Mouse (Mus musculus): Measurements from ENCODE around the gene Srrm2. TPM values are rescaled to one million over a fixed set of nuclear protein-coding genes. Genes with fewer than 3 reads are reported as not detected.

Gene Srrm2
- polyA plus RNA-seq, 1 experiment, result 63.8 TPM

DNA sequence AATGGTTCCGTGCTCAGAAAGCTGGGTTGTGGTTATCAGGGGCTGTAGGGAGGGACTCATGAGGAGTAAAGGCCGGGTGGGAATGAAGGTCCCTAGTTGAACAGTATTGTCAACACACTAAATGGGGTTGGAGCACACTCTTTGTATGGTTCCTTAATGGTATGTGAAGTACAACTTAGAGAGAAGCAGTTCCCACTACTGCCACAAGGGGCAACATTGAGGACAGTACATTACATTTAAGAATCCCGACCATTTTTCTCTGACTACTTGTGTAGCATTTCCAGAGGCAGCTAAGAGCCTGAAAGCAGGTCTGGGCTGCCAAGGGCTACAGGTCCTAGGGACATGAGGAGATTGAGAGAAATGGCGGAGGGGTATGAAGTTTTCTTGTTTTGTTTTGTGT, 50.8 kb downstream of the Srrm2 start:
- Histone ChIP-seq H3ac (ENCODE audit: control insufficient read depth, insufficient read length, low read depth) (no peak overlapping the region), H3K36me3 (ENCODE audit: control insufficient read depth, insufficient read depth) (no peaks in the 10 kb centered on the region), H3K79me3 (ENCODE audit: low read depth) (no peaks in the 10 kb centered on the region), H3K27me3 (ENCODE audit: control insufficient read depth, insufficient read depth, insufficient read length) (peaks cover 11% of the 10 kb centered on the region), H3K4me3 (ENCODE audit: insufficient read depth, poor library complexity, severe bottlenecking) (no peak overlapping the region), H3K79me2 (ENCODE audit: control insufficient read depth, insufficient read depth) (no peaks in the 10 kb centered on the region)
- TF ChIP-seq CEBPB (IDR thresholded peaks at IDR 0.05; ENCODE audit: low read depth) (no peak), USF1 (IDR thresholded peaks at IDR 0.05; ENCODE audit: low read depth) (no peak), MAX (IDR thresholded peaks at IDR 0.05) (no peak), MYOD1 (IDR thresholded peaks at IDR 0.05; ENCODE audit: control insufficient read depth, insufficient read length, low read depth) (no peak), MYOG (IDR thresholded peaks at IDR 0.05; ENCODE audit: control insufficient read depth, extremely low read depth, insufficient read length) (no peak), CTCF (IDR thresholded peaks at IDR 0.05; ENCODE audit: control insufficient read depth, insufficient read depth, insufficient read length) (no peak), FOSL1 (IDR thresholded peaks at IDR 0.05; ENCODE audit: insufficient read depth, low read length, poor library complexity, severe bottlenecking) (no peak)

GRCm38 (mm10) chr17:23843141-23843811, 52.9 kb downstream of the Srrm2 start:
- H3K79me2 ChIP-seq (ENCODE audit: control insufficient read depth, insufficient read depth), result no peaks in the 10 kb centered on the region
- no peak overlapping the region for H3ac ChIP-seq (ENCODE audit: control insufficient read depth, insufficient read length, low read depth)
- no peaks in the 10 kb centered on the region for H3K36me3 ChIP-seq (ENCODE audit: control insufficient read depth, insufficient read depth)
- no peaks in the 10 kb centered on the region for H3K27me3 ChIP-seq (ENCODE audit: control insufficient read depth, insufficient read depth, insufficient read length)
- no peak overlapping the region for H3K4me3 ChIP-seq (ENCODE audit: insufficient read depth, poor library complexity, severe bottlenecking)
- H3K79me3 ChIP-seq (ENCODE audit: low read depth), result no peaks in the 10 kb centered on the region
- TF ChIP-seq FOSL1 (IDR thresholded peaks at IDR 0.05; ENCODE audit: insufficient read depth, low read length, poor library complexity, severe bottlenecking) (no peak), MAX (IDR thresholded peaks at IDR 0.05) (no peak), USF1 (IDR thresholded peaks at IDR 0.05; ENCODE audit: low read depth) (no peak), CEBPB (IDR thresholded peaks at IDR 0.05; ENCODE audit: low read depth) (no peak), MYOG (IDR thresholded peaks at IDR 0.05; ENCODE audit: control insufficient read depth, extremely low read depth, insufficient read length) (no peak), CTCF (IDR thresholded peaks at IDR 0.05; ENCODE audit: control insufficient read depth, insufficient read depth, insufficient read length) (no peak), MYOD1 (IDR thresholded peaks at IDR 0.05; ENCODE audit: control insufficient read depth, insufficient read length, low read depth) (no peak)

DNA sequence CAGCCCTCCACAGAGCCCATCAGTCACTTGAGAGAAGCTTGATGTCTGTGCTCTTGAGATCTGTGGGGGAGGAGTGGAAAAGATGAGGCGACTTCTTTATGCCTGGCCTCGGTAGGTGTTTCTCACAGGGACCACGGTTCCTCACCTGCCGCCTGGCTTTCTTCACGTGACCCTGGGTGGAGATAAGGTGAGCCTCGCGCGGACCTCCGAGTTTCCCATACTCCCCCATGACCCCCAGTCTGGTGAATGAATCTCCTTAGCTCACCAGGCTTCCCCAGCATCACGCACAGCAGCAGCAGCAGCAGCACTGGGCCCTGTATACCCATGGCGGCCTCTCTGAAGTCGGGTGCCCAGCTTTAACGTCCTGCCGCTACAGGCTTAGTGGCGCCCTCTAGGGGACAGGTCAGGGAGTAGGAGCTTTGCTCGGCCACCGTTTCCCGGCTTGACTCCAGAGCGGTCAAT, 53.5 kb downstream of the Srrm2 start, which contains the start of the genes Prss32 and Prss41:
Prss32 (plus strand) TSS at position 44 of the 462 bp plus-strand sequence.
Prss41 (minus strand) TSS at position 361 of the 462 bp plus-strand sequence.
- TF ChIP-seq MYOG (IDR thresholded peaks at IDR 0.05; ENCODE audit: control insufficient read depth, extremely low read depth, insufficient read length) (no peak), MAX (IDR thresholded peaks at IDR 0.05) (no peak), MYOD1 (IDR thresholded peaks at IDR 0.05; ENCODE audit: control insufficient read depth, insufficient read length, low read depth) (no peak), FOSL1 (IDR thresholded peaks at IDR 0.05; ENCODE audit: insufficient read depth, low read length, poor library complexity, severe bottlenecking) (no peak), CEBPB (IDR thresholded peaks at IDR 0.05; ENCODE audit: low read depth) (no peak), CTCF (IDR thresholded peaks at IDR 0.05; ENCODE audit: control insufficient read depth, insufficient read depth, insufficient read length) (no peak), USF1 (IDR thresholded peaks at IDR 0.05; ENCODE audit: low read depth) (no peak)
- Histone ChIP-seq H3ac (ENCODE audit: control insufficient read depth, insufficient read length, low read depth) (no peak within 1 kb of the TSS), H3K79me3 (ENCODE audit: low read depth) (no peaks in the 10 kb centered on the region), H3K79me2 (ENCODE audit: control insufficient read depth, insufficient read depth) (no peaks in the 10 kb centered on the region), H3K27me3 (ENCODE audit: control insufficient read depth, insufficient read depth, insufficient read length) (no peaks in the 10 kb centered on the region), H3K4me3 (ENCODE audit: insufficient read depth, poor library complexity, severe bottlenecking) (no peak within 1 kb of the TSS), H3K36me3 (ENCODE audit: control insufficient read depth, insufficient read depth) (no peaks in the 10 kb centered on the region)

- Histone ChIP-seq H3K79me3 (ENCODE audit: low read depth) (no peaks in the 10 kb centered on the region), H3K4me3 (ENCODE audit: insufficient read depth, poor library complexity, severe bottlenecking) (no peak overlapping the region), H3ac (ENCODE audit: control insufficient read depth, insufficient read length, low read depth) (no peak overlapping the region), H3K36me3 (ENCODE audit: control insufficient read depth, insufficient read depth) (no peaks in the 10 kb centered on the region), H3K27me3 (ENCODE audit: control insufficient read depth, insufficient read depth, insufficient read length) (no peaks in the 10 kb centered on the region), H3K79me2 (ENCODE audit: control insufficient read depth, insufficient read depth) (no peaks in the 10 kb centered on the region)
- TF ChIP-seq FOSL1 (IDR thresholded peaks at IDR 0.05; ENCODE audit: insufficient read depth, low read length, poor library complexity, severe bottlenecking) (no peak), CTCF (IDR thresholded peaks at IDR 0.05; ENCODE audit: control insufficient read depth, insufficient read depth, insufficient read length) (no peak), MYOG (IDR thresholded peaks at IDR 0.05; ENCODE audit: control insufficient read depth, extremely low read depth, insufficient read length) (no peak), CEBPB (IDR thresholded peaks at IDR 0.05; ENCODE audit: low read depth) (no peak), MYOD1 (IDR thresholded peaks at IDR 0.05; ENCODE audit: control insufficient read depth, insufficient read length, low read depth) (no peak), MAX (IDR thresholded peaks at IDR 0.05) (no peak), USF1 (IDR thresholded peaks at IDR 0.05; ENCODE audit: low read depth) (no peak)
Measured at GRCm38 (mm10) chr17:23850028-23850427, 59.7 kb downstream of the Srrm2 start.

- H3K36me3 ChIP-seq (ENCODE audit: control insufficient read depth, insufficient read depth), result no peaks in the 10 kb centered on the region
- H3K4me3 ChIP-seq (ENCODE audit: insufficient read depth, poor library complexity, severe bottlenecking), result no peak overlapping the region
- no peaks in the 10 kb centered on the region for H3K27me3 ChIP-seq (ENCODE audit: control insufficient read depth, insufficient read depth, insufficient read length)
- H3ac ChIP-seq (ENCODE audit: control insufficient read depth, insufficient read length, low read depth), result no peak overlapping the region
- H3K79me2 ChIP-seq (ENCODE audit: control insufficient read depth, insufficient read depth), result no peaks in the 10 kb centered on the region
- H3K79me3 ChIP-seq (ENCODE audit: low read depth), result no peaks in the 10 kb centered on the region
- TF ChIP-seq CTCF (IDR thresholded peaks at IDR 0.05; ENCODE audit: control insufficient read depth, insufficient read depth, insufficient read length), result peak; percentile 32
- no peak for TF ChIP-seq MYOG (IDR thresholded peaks at IDR 0.05; ENCODE audit: control insufficient read depth, extremely low read depth, insufficient read length)
- no peak for TF ChIP-seq MAX (IDR thresholded peaks at IDR 0.05)
- TF ChIP-seq MYOD1 (IDR thresholded peaks at IDR 0.05; ENCODE audit: control insufficient read depth, insufficient read length, low read depth), result no peak
Measured at GRCm38 (mm10) chr17:23850853-23851749, 60.8 kb downstream of the Srrm2 start.
